Mouse (Mus musculus): ENCODE measurements around the gene S100a7a. TPM values are rescaled to one million over a fixed set of nuclear protein-coding genes. Genes with fewer than 3 reads are reported as not detected.

S100a7a gene
- polyA plus RNA-seq, 2 experiments from 2014 or later: not detected

GRCm38 (mm10) chr3:90629298-90629697 is 24.5 kb upstream of the S100a7a start:
- no peak for ATAC-seq

- ATAC-seq: no peak
Observed at GRCm38 (mm10) chr3:90631984-90632383, 21.8 kb upstream of the S100a7a start.

- ATAC-seq: no peak
Observed at GRCm38 (mm10) chr3:90638511-90639275, 15.1 kb upstream of the S100a7a start.

GRCm38 (mm10) chr3:90639511-90640154 is 14.2 kb upstream of the S100a7a start:
- peak; percentile 71 for ATAC-seq

- no peak for ATAC-seq
Observed at GRCm38 (mm10) chr3:90640981-90641380, 12.8 kb upstream of the S100a7a start.

GRCm38 (mm10) chr3:90644220-90644619 is 9.6 kb upstream of the S100a7a start:
- ATAC-seq: no peak

GRCm38 (mm10) chr3:90647291-90647690 is 6.5 kb upstream of the S100a7a start:
- ATAC-seq: no peak

- no peak for ATAC-seq
Observed at GRCm38 (mm10) chr3:90648981-90649380, 4.8 kb upstream of the S100a7a start.

- ATAC-seq: no peak
Observed at GRCm38 (mm10) chr3:90649832-90650231, 4.0 kb upstream of the S100a7a start.

- no peak for ATAC-seq
Observed at GRCm38 (mm10) chr3:90652878-90653508, 824 bp upstream of the S100a7a start.

GRCm38 (mm10) chr3:90657405-90657804 is 3.6 kb downstream of the S100a7a start:
- no peak for ATAC-seq

GRCm38 (mm10) chr3:90659364-90660044 is 5.7 kb downstream of the S100a7a start:
- ATAC-seq: no peak

GRCm38 (mm10) chr3:90664219-90664618 is 10.4 kb downstream of the S100a7a start:
- ATAC-seq: no peak

- ATAC-seq: no peak
Observed at GRCm38 (mm10) chr3:90668846-90669245, 15.0 kb downstream of the S100a7a start, which contains the start of gene S100a8. Gene S100a8 (plus strand): TSS chr3:90668978.

GRCm38 (mm10) chr3:90678656-90679055 is 24.8 kb downstream of the S100a7a start:
- ATAC-seq: no peak

GRCm38 (mm10) chr3:90683929-90684328 is 30.1 kb downstream of the S100a7a start:
- ATAC-seq: no peak

- ATAC-seq: no peak
Observed at GRCm38 (mm10) chr3:90686835-90687234, 33.0 kb downstream of the S100a7a start.

- ATAC-seq: no peak
Observed at GRCm38 (mm10) chr3:90693496-90693895, 39.7 kb downstream of the S100a7a start.

- ATAC-seq: no peak
Observed at GRCm38 (mm10) chr3:90695613-90696012, 41.8 kb downstream of the S100a7a start, which contains the start of gene S100a9. Gene S100a9 (minus strand): TSS chr3:90695721.

GRCm38 (mm10) chr3:90702244-90702643 is 48.4 kb downstream of the S100a7a start:
- no peak for ATAC-seq

All from activated CD4-positive, CD25-positive, alpha-beta regulatory T cell, adult 4 months (primary cell).